Mouse (Mus musculus): ENCODE measurements around the gene BC017158.

- TF ChIP-seq CTCF (IDR thresholded peaks at IDR 0.05; ENCODE audit: low read depth, low read length), result peak; percentile 98
- no peak for TF ChIP-seq GATA1 (IDR thresholded peaks at IDR 0.05; ENCODE audit: borderline replicate concordance, low read length)
- no peak for TF ChIP-seq TAL1 (conservative IDR thresholded peaks at IDR 0.05; ENCODE audit: low read depth, low read length)
- TF ChIP-seq GATA2 (IDR thresholded peaks at IDR 0.05; ENCODE audit: borderline replicate concordance, low read depth, low read length), result no peak
Measured at GRCm38 (mm10) chr7:128344928-128345653, 47.1 kb upstream of the BC017158 start.
